Mouse (Mus musculus) liver, postnatal 0 days (tissue): ENCODE data around the gene Tmem230. TPM values are rescaled to one million over a fixed set of nuclear protein-coding genes. Genes with fewer than 3 reads are reported as not detected.
"Not testable (repeated sequence)": the region's sequence is repeated elsewhere in the genome, so short reads cannot be mapped to it uniquely, and the experiment has no call there.

ENCODE experiments used
- ATAC-seq: fragments of 200-750 bp; cut with Nextera tagmentation; 2 replicates; pipeline ENCODE4 v1.8.0; 2017; ENCODE audit warnings: mild to moderate bottlenecking, moderate library complexity
- DNase-seq: peaks from one replicate; pipeline ENCODE4 v3.0.0-alpha.2; 2016
- H3K27ac ChIP-seq: fragments of 300-500 bp; sonication (generic); 2 replicates; pipeline ENCODE4 v1.5.1; 2014; ENCODE audit warnings: antibody characterized with exemption, moderate library complexity, mild to moderate bottlenecking, low read depth
- H3K27me3 ChIP-seq: fragments of 300-500 bp; sonication (generic); 2 replicates; pipeline ENCODE4 v1.6.1; 2014; ENCODE audit warnings: low read length, control low read depth, mixed read lengths; ENCODE audit not compliant: insufficient read depth
- H3K36me3 ChIP-seq: fragments of 300-500 bp; sonication (generic); replicated peaks from 2 replicates; pipeline ENCODE4 v1.6.1; 2014; ENCODE audit warnings: mild to moderate bottlenecking, control low read depth, low read length, moderate library complexity, mixed read lengths; ENCODE audit not compliant: insufficient read depth
- H3K4me1 ChIP-seq: fragments of 300-500 bp; sonication (generic); 2 replicates; pipeline ENCODE4 v1.6.1; 2014; ENCODE audit warnings: antibody characterized with exemption, mild to moderate bottlenecking, control low read depth; ENCODE audit not compliant: insufficient read depth
- H3K4me2 ChIP-seq: fragments of 300-500 bp; sonication (generic); 2 replicates; pipeline ENCODE4 v1.6.1; 2014; ENCODE audit warnings: low read depth, mild to moderate bottlenecking, low read length, moderate library complexity, mixed read lengths
- H3K4me3 ChIP-seq: fragments of 300-500 bp; sonication (generic); 2 replicates; pipeline ENCODE4 v1.5.1; 2014; ENCODE audit warnings: low read depth, low read length
- H3K9ac ChIP-seq: fragments of 300-500 bp; sonication (generic); replicated peaks from 2 replicates; pipeline ENCODE4 v1.6.1; 2014; ENCODE audit warnings: mild to moderate bottlenecking, moderate library complexity
- H3K9me3 ChIP-seq: fragments of 300-500 bp; sonication (generic); 2 replicates; pipeline ENCODE4 v1.6.1; 2016; ENCODE audit warnings: mild to moderate bottlenecking, control low read depth, low read length, mixed read lengths
- CTCF ChIP-seq: sonication (generic); IDR thresholded peaks from 2 replicates; pipeline ENCODE4 v1.5.1; 2016; ENCODE audit warnings: antibody characterized with exemption, low read depth
- EP300 ChIP-seq: IDR thresholded peaks from 2 replicates; pipeline ENCODE4 v1.6.1; 2016; ENCODE audit warnings: antibody characterized with exemption, low read depth, mild to moderate bottlenecking
- WGBS: fragments of 180-500 bp; shearing (Covaris S2); extraction: QIAGEN DNeasy Blood & Tissue Kit; methylation state at CpG from one replicate; pipeline ENCODE4 v1.1.7; 2014; ENCODE audit not compliant: insufficient replicate concordance; 5-methylcytosine and 5-hydroxymethylcytosine counted together
- polyA plus RNA-seq: library from polyadenylated mRNA; unstranded; fragments of >200 nt; fragmentation: Nextera tagmentation; extraction: Ambion mirVana; gene quantifications from 2 replicates; pipeline ENCODE4 v1.2.1, GENCODE M21; 2015

The Tmem230 gene
- 19.1 and 20.9 TPM in 2 replicates for polyA plus RNA-seq

DNA sequence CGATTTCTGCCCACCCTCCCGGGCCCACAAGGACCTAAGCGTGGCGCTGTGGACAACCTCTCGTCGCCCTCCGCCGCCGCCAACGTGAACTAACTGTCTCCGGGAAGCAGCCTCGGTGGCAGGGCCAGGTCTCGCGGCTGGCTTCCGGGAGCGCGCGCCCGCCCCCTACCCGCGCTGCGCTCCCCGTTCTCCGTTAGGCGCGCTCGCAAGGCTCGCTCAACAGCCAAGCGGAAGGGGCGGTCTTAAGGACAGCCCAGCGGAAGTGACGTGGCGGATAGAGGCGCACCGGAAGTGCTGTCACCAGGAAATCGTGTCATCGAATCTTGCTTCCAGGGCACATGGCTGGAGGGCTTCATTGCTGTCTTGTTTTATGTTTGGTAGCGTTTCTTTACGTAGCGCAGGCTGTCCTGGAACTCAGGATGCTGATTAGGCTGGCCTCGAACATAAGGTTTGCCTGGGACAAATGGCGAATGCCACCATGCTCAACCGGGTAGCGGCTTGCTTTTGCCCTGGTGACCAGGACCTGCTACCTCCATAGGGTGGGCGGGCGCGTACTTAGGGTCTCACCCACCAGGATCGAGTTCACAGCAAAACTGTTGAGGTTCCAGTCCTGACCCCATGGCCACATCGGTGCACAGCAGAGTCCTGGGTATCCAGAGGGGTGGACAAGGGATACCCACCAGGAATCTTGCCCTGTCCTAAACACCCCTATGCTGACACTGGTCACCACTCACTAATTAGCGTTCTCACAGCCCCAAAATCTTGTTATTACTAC is at the start of gene Tmem230:
Tmem230 (minus strand) TSS at position 269 of the 775 bp plus-strand sequence.
- H3K4me2 ChIP-seq = peak within 1 kb of the TSS; percentile 83
- H3K36me3 ChIP-seq = peaks cover 56% of the 10 kb centered on the region
- TF ChIP-seq EP300 = 0 out of 2 replicates have a peak, but pooled peaks have one; percentile 19
- peak; percentile 51 for TF ChIP-seq CTCF
- H3K4me1 ChIP-seq = peaks cover 29% of the 10 kb centered on the region
- H3K27me3 ChIP-seq = no peaks in the 10 kb centered on the region
- no peaks in the 10 kb centered on the region for H3K9me3 ChIP-seq
- peak within 1 kb of the TSS; percentile 59 for H3K9ac ChIP-seq
- DNase-seq = peak; percentile 95
- 6% methylated on average over 50 of the region's 50 CpGs for WGBS
- peak; percentile 90 for ATAC-seq
- H3K4me3 ChIP-seq = peak within 1 kb of the TSS; percentile 55
- H3K27ac ChIP-seq = peak within 1 kb of the TSS; percentile 85

DNA sequence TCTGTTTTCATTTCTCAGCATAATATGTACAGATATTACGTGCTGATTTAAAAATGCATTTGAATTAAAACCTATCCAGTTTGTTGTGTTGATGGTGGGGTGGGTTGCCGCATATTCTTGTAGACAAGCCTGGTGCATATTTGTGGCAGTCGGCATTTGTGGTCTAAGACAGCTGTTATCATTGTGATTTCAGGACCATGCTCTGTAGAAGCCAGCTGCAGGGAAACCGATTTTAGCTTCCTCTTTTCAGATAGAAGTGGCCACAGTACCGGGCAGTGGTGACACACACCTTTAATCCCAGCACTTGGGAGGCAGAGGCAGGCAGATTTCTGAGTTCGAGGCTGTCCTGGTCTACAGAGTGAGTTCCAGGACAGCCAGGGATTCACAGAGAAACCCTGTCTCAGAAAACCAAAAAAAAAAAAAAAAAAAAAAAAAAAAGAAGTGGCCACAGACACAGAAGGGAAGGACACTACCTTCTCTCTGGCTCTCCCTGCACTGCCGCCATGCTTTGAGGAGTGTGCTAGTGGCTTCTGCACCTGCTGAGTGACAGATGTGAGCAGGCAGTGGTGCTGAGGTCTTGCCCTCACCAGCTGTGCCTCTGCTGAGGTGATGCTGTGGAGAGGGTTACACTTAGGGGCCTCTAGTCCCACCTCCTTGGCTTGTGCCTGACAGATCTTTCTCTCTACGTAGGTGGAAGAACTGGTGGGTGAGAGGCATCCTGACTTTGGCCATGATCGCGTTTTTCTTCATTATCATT is 46.3 kb upstream of the Tmem230 start:
- H3K27ac ChIP-seq = no peak overlapping the region
- peaks cover 43% of the 10 kb centered on the region for H3K36me3 ChIP-seq
- WGBS = 58% methylated on average over 10 of the region's 10 CpGs
- no peaks in the 10 kb centered on the region for H3K9me3 ChIP-seq
- no peak overlapping the region for H3K4me2 ChIP-seq
- DNase-seq (no peak), ATAC-seq (no peak)
- H3K4me1 ChIP-seq = peaks cover 12% of the 10 kb centered on the region
- H3K27me3 ChIP-seq = no peaks in the 10 kb centered on the region
- H3K4me3 ChIP-seq = no peak overlapping the region
- TF ChIP-seq CTCF (no peak), EP300 (no peak)
- H3K9ac ChIP-seq = no peak overlapping the region

GRCm38 (mm10) chr2:132292083-132292482 is 44.5 kb upstream of the Tmem230 start:
- no peak overlapping the region for H3K4me3 ChIP-seq
- H3K9ac ChIP-seq = no peak overlapping the region
- peaks cover 12% of the 10 kb centered on the region for H3K4me1 ChIP-seq
- no peaks in the 10 kb centered on the region for H3K27me3 ChIP-seq
- WGBS = 33% methylated on average over 4 of the region's 4 CpGs
- no peak overlapping the region for H3K27ac ChIP-seq
- H3K36me3 ChIP-seq = peaks cover 28% of the 10 kb centered on the region
- ATAC-seq = no peak
- DNase-seq = no peak
- H3K9me3 ChIP-seq = no peaks in the 10 kb centered on the region
- H3K4me2 ChIP-seq = no peak overlapping the region
- no peak for TF ChIP-seq CTCF
- TF ChIP-seq EP300 = no peak

GRCm38 (mm10) chr2:132291265-132291664 is 43.7 kb upstream of the Tmem230 start:
- TF ChIP-seq EP300 = no peak
- TF ChIP-seq CTCF = no peak
- Histone ChIP-seq H3K9me3 (no peaks in the 10 kb centered on the region), H3K4me2 (no peak overlapping the region), H3K27ac (no peak overlapping the region), H3K4me1 (peaks cover 12% of the 10 kb centered on the region), H3K4me3 (no peak overlapping the region), H3K36me3 (peaks cover 27% of the 10 kb centered on the region), H3K9ac (no peak overlapping the region), H3K27me3 (no peaks in the 10 kb centered on the region)
- WGBS = 88% methylated on average over 3 of the region's 3 CpGs
- DNase-seq = no peak
- no peak for ATAC-seq

GRCm38 (mm10) chr2:132290808-132291207 is 43.2 kb upstream of the Tmem230 start:
- Histone ChIP-seq H3K36me3 (peaks cover 23% of the 10 kb centered on the region), H3K9ac (no peak overlapping the region), H3K4me1 (peaks cover 12% of the 10 kb centered on the region), H3K4me2 (no peak overlapping the region), H3K27me3 (no peaks in the 10 kb centered on the region), H3K27ac (no peak overlapping the region), H3K4me3 (no peak overlapping the region), H3K9me3 (no peaks in the 10 kb centered on the region)
- 73% methylated on average over 6 of the region's 6 CpGs for WGBS
- DNase-seq = no peak
- TF ChIP-seq CTCF (no peak), EP300 (no peak)
- ATAC-seq = no peak

DNA sequence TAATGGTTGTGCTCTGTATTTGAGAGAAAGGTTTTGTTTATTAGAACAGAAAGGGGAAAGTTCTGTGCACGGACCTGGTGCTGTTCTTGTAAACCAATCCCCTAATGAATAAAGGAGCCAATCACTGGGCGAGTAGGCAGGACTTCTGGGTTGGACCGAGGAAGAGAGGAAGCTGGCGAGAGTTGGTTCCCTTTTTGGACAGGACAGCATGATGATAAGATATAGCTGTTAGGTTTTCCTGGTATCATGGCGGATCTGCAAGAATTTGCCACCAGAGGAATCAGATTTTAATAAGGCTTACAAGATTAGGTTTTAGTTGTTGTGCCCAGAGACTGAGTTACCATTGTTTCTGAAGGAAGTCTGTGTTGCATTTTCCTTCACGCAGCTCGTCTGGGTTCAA is 41.6 kb upstream of the Tmem230 start:
- not testable (repeated sequence) for ATAC-seq, H3K27me3 ChIP-seq, H3K9ac ChIP-seq, H3K9me3 ChIP-seq, H3K4me3 ChIP-seq, H3K4me2 ChIP-seq, DNase-seq, H3K27ac ChIP-seq, H3K36me3 ChIP-seq
- peaks cover 24% of the 10 kb centered on the region for H3K4me1 ChIP-seq
- WGBS = 26% methylated on average over 5 of the region's 7 CpGs
